Mouse (Mus musculus) megakaryocyte, embryonic 14.5 days (primary cell): ENCODE measurements around the gene Icam1.

ENCODE experiments used
- FLI1 ChIP-seq: IDR thresholded peaks from 2 replicates; pipeline ENCODE4 v1.6.1; 2012; ENCODE audit warnings: low read length, inconsistent platforms, mixed read lengths
- GATA1 ChIP-seq: IDR thresholded peaks from 3 replicates; pipeline ENCODE4 v1.6.1; 2012; ENCODE audit warnings: mixed read lengths, low read length, inconsistent platforms, borderline replicate concordance

DNA sequence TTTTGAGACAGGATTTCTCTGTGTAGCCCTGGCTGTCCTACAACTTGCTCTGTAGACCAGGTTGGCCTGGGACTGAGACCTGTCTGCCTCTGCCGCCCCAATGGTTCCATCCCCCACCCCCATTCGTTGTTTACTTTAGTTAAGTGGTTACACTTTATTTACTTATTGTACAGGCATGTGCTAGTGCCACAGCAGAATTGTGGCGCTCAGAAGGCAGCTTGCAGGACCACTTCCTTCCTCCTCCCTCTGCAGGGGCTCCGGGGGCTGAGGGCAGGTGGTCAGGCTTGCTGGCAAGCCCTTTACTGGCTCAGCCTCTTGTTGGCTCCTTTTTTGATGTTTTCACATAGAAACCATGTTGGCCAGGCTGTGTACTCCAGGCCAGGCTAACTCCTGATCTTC is 1.4 kb downstream of the Icam1 start:
- TF ChIP-seq GATA1 (no peak), FLI1 (no peak)
